Mouse (Mus musculus): ENCODE results near the gene Sept8. TPM values are rescaled to one million over a fixed set of nuclear protein-coding genes. Genes with fewer than 3 reads are reported as not detected.

Sept8 gene
- polyA plus RNA-seq, 1 experiment = 92.4 TPM

GRCm38 (mm10) chr11:53508152-53508551 lies 10.9 kb upstream of the Sept8 start:
- Histone ChIP-seq H3K27me3 (ENCODE audit: control insufficient read depth, insufficient read depth, insufficient read length) (no peaks in the 10 kb centered on the region), H3K36me3 (ENCODE audit: control insufficient read depth, insufficient read depth) (no peaks in the 10 kb centered on the region), H3K4me3 (no peak overlapping the region), H3ac (ENCODE audit: control insufficient read depth, insufficient read length) (no peak overlapping the region), H3K79me2 (ENCODE audit: control insufficient read depth, insufficient read depth) (no peaks in the 10 kb centered on the region), H3K4me2 (ENCODE audit: low read depth) (peak overlapping the region; percentile 63)
- TF ChIP-seq MYOD1 (IDR thresholded peaks at IDR 0.05; ENCODE audit: control insufficient read depth in 1 of 3, insufficient read length in 2 of 3, low read depth in 2 of 3) (peak in 1 of 3 experiments; percentile 19), MYOG (IDR thresholded peaks at IDR 0.05; ENCODE audit: control insufficient read depth in 1 of 3, insufficient read depth in 1 of 3, insufficient read length in 2 of 3, low read depth in 2 of 3) (peak in 1 of 3 experiments; percentile 21), TCF12 (IDR thresholded peaks at IDR 0.05; ENCODE audit: insufficient read depth, poor library complexity, severe bottlenecking) (peak; percentile 14), CEBPB (IDR thresholded peaks at IDR 0.05; ENCODE audit: insufficient read depth, poor library complexity, severe bottlenecking) (peak; percentile 100), REST (IDR thresholded peaks at IDR 0.05; ENCODE audit: insufficient read depth, insufficient read length) (no peak), USF1 (IDR thresholded peaks at IDR 0.05; ENCODE audit: low read depth) (no peak), POLR2A (IDR thresholded peaks at IDR 0.05; ENCODE audit: insufficient read length, low read depth) (peak; percentile 33), SRF (IDR thresholded peaks at IDR 0.05; ENCODE audit: control insufficient read depth, insufficient read length, low read depth) (no peak)

GRCm38 (mm10) chr11:53508591-53508990 lies 10.5 kb upstream of the Sept8 start:
- H3K4me3 ChIP-seq = no peak overlapping the region
- no peak for TF ChIP-seq USF1 (IDR thresholded peaks at IDR 0.05; ENCODE audit: low read depth)
- TF ChIP-seq SRF (IDR thresholded peaks at IDR 0.05; ENCODE audit: control insufficient read depth, insufficient read length, low read depth) = no peak
- no peak for TF ChIP-seq MYOD1 (IDR thresholded peaks at IDR 0.05; ENCODE audit: control insufficient read depth in 1 of 3, insufficient read length in 2 of 3, low read depth in 2 of 3)
- TF ChIP-seq REST (IDR thresholded peaks at IDR 0.05; ENCODE audit: insufficient read depth, insufficient read length) = no peak
- no peak for TF ChIP-seq POLR2A (IDR thresholded peaks at IDR 0.05; ENCODE audit: insufficient read length, low read depth)
- TF ChIP-seq TCF12 (IDR thresholded peaks at IDR 0.05; ENCODE audit: insufficient read depth, poor library complexity, severe bottlenecking) = no peak
- peak overlapping the region; percentile 63 for H3K4me2 ChIP-seq (ENCODE audit: low read depth)
- no peaks in the 10 kb centered on the region for H3K36me3 ChIP-seq (ENCODE audit: control insufficient read depth, insufficient read depth)
- H3K27me3 ChIP-seq (ENCODE audit: control insufficient read depth, insufficient read depth, insufficient read length) = no peaks in the 10 kb centered on the region
- H3K79me2 ChIP-seq (ENCODE audit: control insufficient read depth, insufficient read depth) = no peaks in the 10 kb centered on the region
- no peak overlapping the region for H3ac ChIP-seq (ENCODE audit: control insufficient read depth, insufficient read length)

DNA sequence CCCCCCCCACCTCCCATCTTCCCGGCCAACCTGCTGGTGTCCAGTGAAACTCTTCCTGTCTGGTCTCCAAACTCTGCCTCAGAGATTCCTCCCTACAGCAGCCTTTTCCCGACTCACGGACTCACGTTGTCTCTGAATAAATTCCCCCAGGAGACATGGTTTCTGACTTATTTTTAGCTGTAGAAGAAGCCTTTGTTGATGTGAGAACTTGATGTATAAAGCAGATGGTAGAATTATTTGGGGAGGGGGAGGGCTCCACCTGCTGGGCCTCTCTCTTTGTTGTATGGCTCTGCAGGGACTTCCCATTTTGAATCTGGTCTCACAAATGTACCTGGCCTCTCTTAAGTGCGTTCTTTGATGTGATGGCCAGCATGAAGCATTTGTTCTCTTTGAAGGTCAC lies 8.7 kb upstream of the Sept8 start:
- Histone ChIP-seq H3K4me3 (no peak overlapping the region), H3K4me2 (ENCODE audit: low read depth) (no peak overlapping the region), H3K79me2 (ENCODE audit: control insufficient read depth, insufficient read depth) (no peaks in the 10 kb centered on the region), H3ac (ENCODE audit: control insufficient read depth, insufficient read length) (no peak overlapping the region), H3K36me3 (ENCODE audit: control insufficient read depth, insufficient read depth) (no peaks in the 10 kb centered on the region), H3K27me3 (ENCODE audit: control insufficient read depth, insufficient read depth, insufficient read length) (no peaks in the 10 kb centered on the region)
- TF ChIP-seq CEBPB (IDR thresholded peaks at IDR 0.05; ENCODE audit: insufficient read depth, poor library complexity, severe bottlenecking) (no peak), USF1 (IDR thresholded peaks at IDR 0.05; ENCODE audit: low read depth) (no peak), TCF3 (IDR thresholded peaks at IDR 0.05; ENCODE audit: insufficient read length, low read depth) (no peak), MAX (IDR thresholded peaks at IDR 0.05; ENCODE audit: low read depth) (no peak), REST (IDR thresholded peaks at IDR 0.05; ENCODE audit: insufficient read depth, insufficient read length) (no peak)

DNA sequence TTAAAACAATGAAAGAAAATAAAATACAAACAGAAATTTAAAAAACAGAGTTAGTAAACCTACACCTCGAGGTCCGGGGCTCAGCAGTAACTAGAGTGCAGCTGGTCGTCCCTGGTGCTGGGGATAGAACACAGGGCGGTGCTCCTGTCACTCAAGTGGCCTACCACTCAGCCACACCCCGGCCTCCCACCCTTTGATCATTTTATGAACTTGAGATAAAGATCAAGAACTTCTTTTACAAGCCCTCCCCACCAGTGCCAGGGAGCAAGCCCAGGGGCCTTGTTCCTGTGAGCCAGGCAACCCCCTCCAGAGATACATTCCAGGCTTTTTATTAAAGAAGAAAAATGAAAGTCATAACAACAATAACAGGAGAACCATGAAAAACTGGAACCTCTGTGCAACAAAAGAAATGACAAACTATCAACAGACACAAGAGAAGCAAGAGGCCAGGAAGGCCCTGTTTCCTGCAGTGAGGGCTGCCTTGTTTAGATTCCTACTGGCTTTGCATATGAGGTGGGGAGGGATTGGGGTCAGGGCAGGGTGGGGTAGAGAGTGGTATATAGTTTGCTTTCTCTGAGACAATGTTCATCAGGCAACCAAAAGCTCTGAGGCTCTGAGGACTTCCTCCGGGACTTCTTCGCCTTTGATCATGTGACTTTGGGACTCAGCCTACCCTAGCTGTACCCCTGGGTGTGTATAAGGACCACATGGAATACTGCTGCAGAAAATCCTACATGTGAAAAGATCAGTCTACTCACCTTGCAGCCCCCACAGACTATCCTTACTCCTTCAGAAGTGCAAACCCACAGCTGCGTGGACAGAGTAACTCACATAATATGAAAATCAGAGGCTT lies 2.1 kb upstream of the Sept8 start:
- Histone ChIP-seq H3ac (ENCODE audit: control insufficient read depth, insufficient read length) (no peak overlapping the region), H3K79me2 (ENCODE audit: control insufficient read depth, insufficient read depth) (peaks cover 20% of the 10 kb centered on the region), H3K4me2 (ENCODE audit: low read depth) (no peak overlapping the region), H3K36me3 (ENCODE audit: control insufficient read depth, insufficient read depth) (no peaks in the 10 kb centered on the region), H3K27me3 (ENCODE audit: control insufficient read depth, insufficient read depth, insufficient read length) (no peaks in the 10 kb centered on the region), H3K4me3 (no peak overlapping the region)
- no peak for TF ChIP-seq TCF12 (IDR thresholded peaks at IDR 0.05; ENCODE audit: insufficient read depth, poor library complexity, severe bottlenecking)
- no peak for TF ChIP-seq MYOD1 (IDR thresholded peaks at IDR 0.05; ENCODE audit: control insufficient read depth in 1 of 3, insufficient read length in 2 of 3, low read depth in 2 of 3)
- no peak for TF ChIP-seq USF1 (IDR thresholded peaks at IDR 0.05; ENCODE audit: low read depth)
- no peak for TF ChIP-seq TCF3 (IDR thresholded peaks at IDR 0.05; ENCODE audit: insufficient read length, low read depth)
- no peak for TF ChIP-seq MYOG (IDR thresholded peaks at IDR 0.05; ENCODE audit: control insufficient read depth in 1 of 3, insufficient read depth in 1 of 3, insufficient read length in 2 of 3, low read depth in 2 of 3)
- TF ChIP-seq REST (IDR thresholded peaks at IDR 0.05; ENCODE audit: insufficient read depth, insufficient read length) = no peak
- TF ChIP-seq POLR2A (IDR thresholded peaks at IDR 0.05; ENCODE audit: insufficient read length, low read depth) = no peak
- no peak for TF ChIP-seq MAX (IDR thresholded peaks at IDR 0.05; ENCODE audit: low read depth)
- TF ChIP-seq POLR2AphosphoS2 (IDR thresholded peaks at IDR 0.05; ENCODE audit: insufficient read length, low read depth) = no peak
- no peak for TF ChIP-seq E2F4 (IDR thresholded peaks at IDR 0.05; ENCODE audit: insufficient read depth)

DNA sequence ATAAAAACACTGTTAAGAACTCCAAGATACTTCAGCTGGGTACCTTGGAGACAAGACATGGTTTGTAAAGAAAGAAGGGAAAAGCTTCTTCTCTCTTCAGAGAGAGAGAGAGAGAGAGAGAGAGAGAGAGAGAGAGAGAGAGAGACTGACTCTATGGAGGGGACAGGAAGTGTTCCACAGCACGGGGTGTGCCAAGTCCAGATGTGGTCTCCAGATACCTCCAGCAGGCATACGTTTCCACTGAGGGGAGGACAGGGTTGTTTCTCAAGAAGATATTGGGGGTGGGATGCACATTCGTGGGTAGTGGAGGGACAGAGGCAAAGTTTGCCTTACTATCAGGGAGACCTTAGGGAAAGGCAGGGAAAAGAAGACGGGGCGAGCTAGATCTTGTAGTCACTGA lies 298 bp upstream of the Sept8 start:
- H3K4me2 ChIP-seq (ENCODE audit: low read depth) = no peak overlapping the region
- no peak for TF ChIP-seq POLR2AphosphoS2 (IDR thresholded peaks at IDR 0.05; ENCODE audit: insufficient read length, low read depth)
- no peak overlapping the region for H3ac ChIP-seq (ENCODE audit: control insufficient read depth, insufficient read length)
- peaks cover 38% of the 10 kb centered on the region for H3K79me2 ChIP-seq (ENCODE audit: control insufficient read depth, insufficient read depth)
- no peaks in the 10 kb centered on the region for H3K36me3 ChIP-seq (ENCODE audit: control insufficient read depth, insufficient read depth)
- no peaks in the 10 kb centered on the region for H3K27me3 ChIP-seq (ENCODE audit: control insufficient read depth, insufficient read depth, insufficient read length)
- peak overlapping the region; percentile 88 for H3K4me3 ChIP-seq

All from myocyte (in vitro differentiated cells).